In genomic region chr8:89849416-89850208, GRCm38 (mm10) we compare ENCODE assay signal across 8 mouse cellular contexts.
DNase-seq lines count a peak whose midpoint lies in the region; ATAC-seq and TF ChIP-seq lines count a peak whose summit lies in the region.

No protein-coding gene starts in this region.

- H3K27ac ChIP-seq in gastrocnemius, adult 2 months: no peak overlapping the region
- H3K27ac ChIP-seq in forebrain, embryonic 13.5 days: peak overlapping the region; percentile 11; the same call in 1 of the 2 replicates
- H3K27ac ChIP-seq in intestine, embryonic 15.5 days: no peak overlapping the region

- no peaks in the 10 kb centered on the region for H3K27me3 ChIP-seq in forebrain, embryonic 13.5 days
- no peaks in the 10 kb centered on the region for H3K27me3 ChIP-seq in intestine, embryonic 15.5 days (replicated peaks)

- no peaks in the 10 kb centered on the region for H3K36me3 ChIP-seq in forebrain, embryonic 13.5 days (ENCODE audit: poor library complexity, severe bottlenecking)
- H3K36me3 ChIP-seq in intestine, embryonic 15.5 days: no peaks in the 10 kb centered on the region

- TF ChIP-seq CTCF in gastrocnemius, adult 2 months (IDR thresholded peaks at IDR 0.05): peak; percentile 48

- 57% methylated on average over 7 of the region's 7 CpGs for WGBS in forebrain, embryonic 13.5 days
- WGBS in intestine, embryonic 15.5 days: 65% methylated on average over 7 of the region's 7 CpGs

- H3K4me3 ChIP-seq in gastrocnemius, adult 2 months: no peak overlapping the region
- no peak overlapping the region for H3K4me3 ChIP-seq in forebrain, embryonic 13.5 days
- no peak overlapping the region for H3K4me3 ChIP-seq in intestine, embryonic 15.5 days (replicated peaks)

- H3K4me2 ChIP-seq in forebrain, embryonic 13.5 days: no peak overlapping the region
- no peak overlapping the region for H3K4me2 ChIP-seq in intestine, embryonic 15.5 days (replicated peaks)

- ATAC-seq in forebrain, embryonic 13.5 days: peak; percentile 78
- no peak for ATAC-seq in intestine, embryonic 15.5 days

- H3K4me1 ChIP-seq in forebrain, embryonic 13.5 days: peaks cover 9% of the 10 kb centered on the region
- H3K4me1 ChIP-seq in intestine, embryonic 15.5 days (replicated peaks): no peaks in the 10 kb centered on the region

- intact Hi-C loops in gastrocnemius, adult 2 months (cut with DNase I): loop anchor here (5.0 to 10.0 kb wide), 2 partner anchors 855 to 943 kb away; no protein-coding TSS in a partner anchor

- peak; percentile 21 for DNase-seq in gastrocnemius, adult 2 months
- DNase-seq in gastrocnemius, adult 18-20 months (ENCODE audit: low spot score): no peak
- peak; percentile 9 for DNase-seq in ZHBTc4 (ENCODE audit: low read depth, low spot score)
- peak; percentile 40 for DNase-seq in kidney, adult 9 months
- peak; percentile 46 for DNase-seq in lung, postnatal 10 days
- peak; percentile 68 for DNase-seq in right cerebral cortex, postnatal 25 days

- H3K9ac ChIP-seq in forebrain, embryonic 13.5 days: no peak overlapping the region
- H3K9ac ChIP-seq in intestine, embryonic 15.5 days: no peak overlapping the region

- H3K9me3 ChIP-seq in forebrain, embryonic 13.5 days (replicated peaks): no peaks in the 10 kb centered on the region
- no peaks in the 10 kb centered on the region for H3K9me3 ChIP-seq in intestine, embryonic 15.5 days
